Mouse (Mus musculus) liver, embryonic 13.5 days (tissue): ENCODE measurements around the gene Ccnt1. TPM values are rescaled to one million over a fixed set of nuclear protein-coding genes. Genes with fewer than 3 reads are reported as not detected.

Experiments used
- ATAC-seq: fragments of 200-750 bp; cut with Nextera tagmentation; 2 replicates; pipeline ENCODE4 v1.8.0; 2017; ENCODE audit warnings: low read depth, mild to moderate bottlenecking, moderate number of reproducible peaks, moderate library complexity
- DNase-seq: peaks from one replicate; pipeline ENCODE4 v3.0.0; 2022
- H3K27ac ChIP-seq: fragments of 300-500 bp; sonication (generic); 2 replicates; pipeline ENCODE4 v1.5.1; 2015; ENCODE audit warnings: moderate library complexity, mild to moderate bottlenecking, inconsistent platforms
- H3K27me3 ChIP-seq: fragments of 300-500 bp; sonication (generic); 2 replicates; pipeline ENCODE4 v1.6.1; 2015; ENCODE audit warnings: mild to moderate bottlenecking, inconsistent platforms
- H3K36me3 ChIP-seq: fragments of 300-500 bp; sonication (generic); 2 replicates; pipeline ENCODE4 v1.6.1; 2015; ENCODE audit warnings: mild to moderate bottlenecking, inconsistent platforms
- H3K4me1 ChIP-seq: fragments of 300-500 bp; sonication (generic); replicated peaks from 2 replicates; pipeline ENCODE4 v1.6.1; 2015; ENCODE audit warnings: inconsistent platforms
- H3K4me2 ChIP-seq: fragments of 300-500 bp; sonication (generic); 2 replicates; pipeline ENCODE4 v1.6.1; 2015; ENCODE audit warnings: inconsistent platforms, mild to moderate bottlenecking, moderate library complexity
- H3K4me3 ChIP-seq: fragments of 300-500 bp; sonication (generic); replicated peaks from 2 replicates; pipeline ENCODE4 v1.5.1; 2015; ENCODE audit warnings: mild to moderate bottlenecking, inconsistent platforms
- H3K9ac ChIP-seq: fragments of 300-500 bp; sonication (generic); 2 replicates; pipeline ENCODE4 v1.6.1; 2015; ENCODE audit warnings: mild to moderate bottlenecking, inconsistent platforms
- H3K9me3 ChIP-seq: fragments of 300-500 bp; sonication (generic); replicated peaks from 2 replicates; pipeline ENCODE4 v1.6.1; 2016; ENCODE audit warnings: inconsistent platforms
- WGBS: fragments of 180-500 bp; shearing (Covaris S2); methylation state at CpG from one replicate; pipeline ENCODE4 v1.1.7; 2015; ENCODE audit not compliant: insufficient replicate concordance; 5-methylcytosine and 5-hydroxymethylcytosine counted together
- polyA plus RNA-seq: library from polyadenylated mRNA; unstranded; fragments of >200 nt; fragmentation: Nextera tagmentation; extraction: Ambion mirVana; gene quantifications from 2 replicates; pipeline ENCODE4 v1.2.1, GENCODE M21; 2015

Gene Ccnt1
- polyA plus RNA-seq, 1 experiment from 2014 or later = 27.4 TPM

- H3K4me3 ChIP-seq = peak overlapping the region; percentile 87
- ATAC-seq (peak; percentile 16; the same call in 1 of the 2 replicates), DNase-seq (no peak)
- H3K4me2 ChIP-seq = peak overlapping the region; percentile 99
- H3K36me3 ChIP-seq = peaks cover 19% of the 10 kb centered on the region
- H3K27ac ChIP-seq = peak overlapping the region; percentile 99
- H3K27me3 ChIP-seq = no peaks in the 10 kb centered on the region
- H3K9ac ChIP-seq = peak overlapping the region; percentile 92
- no peaks in the 10 kb centered on the region for H3K9me3 ChIP-seq
- H3K4me1 ChIP-seq = peaks cover 72% of the 10 kb centered on the region
- WGBS = 24% methylated on average over 9 of the region's 10 CpGs
These were observed 37.5 kb upstream of the Ccnt1 start for GRCm38 (mm10) chr15:98608058-98608783.

- DNase-seq = no peak
- WGBS = 34% methylated on average over 4 of the region's 4 CpGs
These were observed 36.8 kb upstream of the Ccnt1 start for GRCm38 (mm10) chr15:98607557-98607956.

GRCm38 (mm10) chr15:98606739-98607138, 36.0 kb upstream of the Ccnt1 start:
- H3K4me1 ChIP-seq = peaks cover 86% of the 10 kb centered on the region
- H3K4me3 ChIP-seq = peak overlapping the region; percentile 87
- H3K9me3 ChIP-seq = no peaks in the 10 kb centered on the region
- H3K27me3 ChIP-seq = no peaks in the 10 kb centered on the region
- DNase-seq = peak; percentile 22
- H3K27ac ChIP-seq = peak overlapping the region; percentile 99
- 37% methylated on average over 9 of the region's 9 CpGs for WGBS
- H3K9ac ChIP-seq = peak overlapping the region; percentile 92
- peak overlapping the region; percentile 99 for H3K4me2 ChIP-seq
- H3K36me3 ChIP-seq = peaks cover 22% of the 10 kb centered on the region
- no peak for ATAC-seq

More at GRCm38 (mm10) chr15:98607557-98607956, 36.8 kb upstream of the Ccnt1 start:
- ATAC-seq = no peak
- Histone ChIP-seq H3K9ac (peak overlapping the region; percentile 92), H3K4me1 (peaks cover 78% of the 10 kb centered on the region), H3K4me2 (peak overlapping the region; percentile 99), H3K27me3 (no peaks in the 10 kb centered on the region), H3K4me3 (peak overlapping the region; percentile 87), H3K27ac (peak overlapping the region; percentile 99), H3K36me3 (peaks cover 21% of the 10 kb centered on the region), H3K9me3 (no peaks in the 10 kb centered on the region)

DNA sequence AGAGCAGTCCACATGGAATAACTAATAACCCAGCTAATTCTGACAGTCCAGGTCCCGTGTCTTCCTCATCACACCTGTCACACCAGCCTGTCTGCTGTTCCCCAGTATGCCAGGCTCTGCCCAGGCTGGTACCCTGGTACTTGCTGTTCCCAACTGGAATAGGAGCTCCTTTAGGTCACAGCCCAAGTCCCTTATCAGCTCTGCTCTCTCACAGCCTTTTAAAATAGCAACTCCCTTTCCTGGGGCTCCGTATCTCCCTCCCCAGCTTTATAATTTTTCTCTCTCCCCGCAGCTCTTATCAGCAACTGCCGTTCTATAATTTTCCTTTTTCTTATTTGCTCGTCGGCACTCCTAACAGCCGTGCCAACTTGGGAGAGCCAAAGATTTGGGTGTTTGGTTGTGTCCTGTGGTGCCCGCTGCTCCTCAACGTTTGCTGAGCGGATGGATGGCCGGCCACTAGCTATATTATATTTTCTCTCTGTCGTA, 35.4 kb upstream of the Ccnt1 start:
- Histone ChIP-seq H3K27me3 (no peaks in the 10 kb centered on the region), H3K4me2 (peak overlapping the region; percentile 99), H3K27ac (peak overlapping the region; percentile 99), H3K36me3 (peaks cover 28% of the 10 kb centered on the region), H3K9me3 (no peaks in the 10 kb centered on the region), H3K4me3 (peak overlapping the region; percentile 87), H3K9ac (peak overlapping the region; percentile 92), H3K4me1 (peaks cover 93% of the 10 kb centered on the region)
- ATAC-seq (peak; percentile 80), DNase-seq (peak; percentile 75)
- 17% methylated on average over 12 of the region's 12 CpGs for WGBS

- peak overlapping the region; percentile 99 for H3K27ac ChIP-seq
- H3K4me2 ChIP-seq = peak overlapping the region; percentile 82
- H3K27me3 ChIP-seq = no peaks in the 10 kb centered on the region
- peak overlapping the region; percentile 79; the same call in 1 of the 2 replicates for H3K9ac ChIP-seq
- peaks cover 92% of the 10 kb centered on the region for H3K4me1 ChIP-seq
- WGBS = 93% methylated on average over 24 of the region's 24 CpGs
- H3K9me3 ChIP-seq = no peaks in the 10 kb centered on the region
- DNase-seq = no peak
- peaks cover 47% of the 10 kb centered on the region for H3K36me3 ChIP-seq
- peak overlapping the region; percentile 58; the same call in 1 of the 2 replicates for H3K4me3 ChIP-seq
- no peak for ATAC-seq
These were observed 33.4 kb upstream of the Ccnt1 start for GRCm38 (mm10) chr15:98604041-98604575.

- no peaks in the 10 kb centered on the region for H3K27me3 ChIP-seq
- peak overlapping the region; percentile 79 for H3K9ac ChIP-seq
- H3K9me3 ChIP-seq = no peaks in the 10 kb centered on the region
- DNase-seq (no peak), ATAC-seq (0 out of 2 replicates have a peak, but pooled peaks have one; percentile 23)
- H3K4me2 ChIP-seq = peak overlapping the region; percentile 82
- H3K27ac ChIP-seq = peak overlapping the region; percentile 99
- WGBS = 27% methylated on average over 4 of the region's 4 CpGs
- H3K4me3 ChIP-seq = peak overlapping the region; percentile 58
- peaks cover 58% of the 10 kb centered on the region for H3K36me3 ChIP-seq
- H3K4me1 ChIP-seq = peaks cover 83% of the 10 kb centered on the region
These were observed 32.3 kb upstream of the Ccnt1 start for GRCm38 (mm10) chr15:98602921-98603458.

DNA sequence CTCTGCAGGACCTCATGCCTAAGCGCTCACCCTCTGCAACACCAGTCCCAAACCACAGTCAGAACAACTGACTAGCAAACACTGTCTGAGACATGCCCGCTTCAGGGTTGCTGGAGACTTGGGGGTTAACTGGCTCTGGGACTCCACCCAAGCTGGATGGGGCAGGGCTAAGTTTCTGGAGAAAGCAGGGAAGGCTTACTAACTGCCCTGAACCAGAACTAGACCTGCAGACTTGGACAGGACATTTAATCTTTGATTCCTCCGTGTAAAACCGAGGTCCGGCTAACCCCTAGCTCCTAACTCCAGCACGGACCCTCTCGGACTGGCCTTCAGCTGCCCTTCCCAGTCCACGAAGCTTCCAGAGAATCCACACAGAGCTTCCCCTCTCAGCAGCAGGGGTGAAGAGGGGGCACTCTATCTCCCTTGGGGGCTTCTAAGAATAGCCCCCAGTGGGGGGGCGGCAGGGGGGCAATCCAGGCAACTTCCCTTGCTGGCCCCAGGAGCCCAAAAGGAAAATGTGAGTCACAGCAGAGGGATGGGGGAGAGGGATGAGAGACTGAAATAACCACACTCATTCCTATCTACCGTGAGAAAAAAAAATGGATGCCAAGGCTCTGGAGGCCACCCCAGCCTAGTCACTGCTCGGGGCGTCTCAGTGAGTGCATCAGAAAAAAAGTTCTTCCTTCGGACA, 31.6 kb upstream of the Ccnt1 start:
- WGBS = 39% methylated on average over 13 of the region's 13 CpGs
- Histone ChIP-seq H3K4me1 (peaks cover 76% of the 10 kb centered on the region), H3K4me3 (peak overlapping the region; percentile 58), H3K4me2 (peak overlapping the region; percentile 82), H3K36me3 (peaks cover 64% of the 10 kb centered on the region), H3K27me3 (no peaks in the 10 kb centered on the region), H3K9me3 (no peaks in the 10 kb centered on the region), H3K27ac (peak overlapping the region; percentile 99), H3K9ac (peak overlapping the region; percentile 79)
- DNase-seq (peak; percentile 53), ATAC-seq (peak; percentile 75)

DNA sequence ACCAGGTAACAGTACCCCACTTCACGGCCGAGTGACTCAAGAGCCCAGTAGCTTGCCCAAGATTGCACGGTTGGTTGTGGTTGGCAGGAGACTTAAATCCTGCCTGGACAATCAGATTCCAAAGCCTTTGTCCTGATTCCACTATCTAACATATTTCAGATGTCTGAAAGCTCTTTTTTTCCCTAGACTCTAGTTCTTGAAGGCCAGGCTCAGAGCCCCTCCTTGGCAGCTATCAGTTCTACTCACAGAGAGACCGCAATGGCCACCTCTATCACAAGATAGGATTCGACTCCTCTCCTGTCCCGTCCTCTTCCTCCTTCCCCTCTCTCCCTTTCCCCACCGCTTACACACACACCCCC, 31.1 kb upstream of the Ccnt1 start:
- Histone ChIP-seq H3K27me3 (no peaks in the 10 kb centered on the region), H3K9ac (peak overlapping the region; percentile 79), H3K9me3 (no peaks in the 10 kb centered on the region), H3K4me1 (peaks cover 71% of the 10 kb centered on the region), H3K27ac (peak overlapping the region; percentile 99), H3K4me3 (peak overlapping the region; percentile 58), H3K36me3 (peaks cover 70% of the 10 kb centered on the region), H3K4me2 (peak overlapping the region; percentile 82)
- ATAC-seq = peak; percentile 53
- DNase-seq = no peak
- WGBS = 32% methylated on average over 7 of the region's 7 CpGs

DNA sequence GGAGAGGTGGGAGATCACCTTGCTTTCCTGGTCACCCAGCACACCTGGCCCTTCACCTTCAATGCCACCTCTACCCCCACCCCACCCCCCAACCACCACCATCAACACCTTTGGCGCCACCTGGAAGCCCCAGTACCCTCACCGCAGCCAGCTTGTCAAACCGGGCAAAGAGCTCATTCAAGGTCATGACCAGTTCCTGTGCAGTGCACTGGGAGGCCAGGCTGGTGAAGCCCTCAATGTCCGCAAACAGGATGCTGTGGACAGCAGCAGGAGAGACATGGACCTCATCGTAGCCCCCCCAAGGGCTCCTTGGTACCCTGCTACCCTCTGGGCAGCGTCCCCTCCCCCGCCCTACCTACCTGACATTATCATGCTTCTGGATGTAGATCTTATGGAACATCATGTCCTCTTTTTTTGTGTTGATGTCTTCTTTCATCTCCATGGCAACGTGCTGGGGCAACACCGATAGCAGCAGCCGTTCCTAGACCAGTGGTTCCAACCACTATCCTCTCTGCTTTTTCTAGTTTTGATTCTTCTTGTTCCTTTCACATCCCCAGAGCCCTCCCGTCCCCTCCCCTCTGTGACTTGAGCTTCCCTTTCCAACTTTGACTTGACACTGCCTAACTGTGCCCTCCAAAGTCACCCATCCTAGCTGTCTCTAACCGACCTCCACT, 29.4 kb upstream of the Ccnt1 start:
- Histone ChIP-seq H3K27me3 (no peaks in the 10 kb centered on the region), H3K27ac (no peak overlapping the region), H3K9me3 (no peaks in the 10 kb centered on the region), H3K9ac (no peak overlapping the region), H3K36me3 (peaks cover 86% of the 10 kb centered on the region), H3K4me2 (no peak overlapping the region), H3K4me3 (no peak overlapping the region), H3K4me1 (peaks cover 55% of the 10 kb centered on the region)
- no peak for DNase-seq
- WGBS = 80% methylated on average over 12 of the region's 12 CpGs
- ATAC-seq = no peak

DNA sequence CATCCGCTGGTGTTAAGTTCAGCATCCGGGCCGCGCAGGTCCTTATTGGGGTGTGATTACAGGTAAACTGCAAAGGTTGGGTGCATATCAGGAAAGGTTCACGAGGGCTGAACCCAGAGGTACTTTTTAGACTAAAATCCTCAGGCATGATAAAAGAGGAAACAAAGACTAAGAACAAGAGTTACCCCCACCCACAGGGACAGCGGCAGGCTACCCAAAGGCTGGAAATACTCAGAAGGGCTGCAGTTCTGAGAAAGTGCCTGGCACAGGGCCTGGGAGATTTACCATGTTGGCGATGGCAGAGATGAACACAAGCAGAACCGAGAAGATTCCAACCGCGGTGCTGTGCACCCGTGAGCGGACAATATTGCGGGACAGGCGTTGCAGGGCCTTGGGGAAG, 25.9 kb upstream of the Ccnt1 start:
- Histone ChIP-seq H3K27ac (no peak overlapping the region), H3K9ac (no peak overlapping the region), H3K4me1 (peaks cover 19% of the 10 kb centered on the region), H3K4me2 (no peak overlapping the region), H3K4me3 (no peak overlapping the region), H3K9me3 (no peaks in the 10 kb centered on the region), H3K27me3 (no peaks in the 10 kb centered on the region), H3K36me3 (peaks cover 98% of the 10 kb centered on the region)
- WGBS = 93% methylated on average over 14 of the region's 14 CpGs
- DNase-seq (no peak), ATAC-seq (no peak)
